Mouse (Mus musculus) ES-E14 (cell line): ENCODE results near the gene Tc2n. TPM values are rescaled to one million over a fixed set of nuclear protein-coding genes. Genes with fewer than 3 reads are reported as not detected.
A peak's percentile ranks its signal among the peaks of the same experiment; 100 is the strongest.

Source experiments
- DNase-seq: peaks from one replicate; pipeline ENCODE4 v3.0.0-alpha.2; 2013; ENCODE audit warnings: low read depth, low spot score
- H3K27ac ChIP-seq: 2 replicates; pipeline ENCODE4 v1.5.1; 2012; ENCODE audit warnings: low read depth, mild to moderate bottlenecking, low read length, moderate library complexity, mixed read lengths; ENCODE audit not compliant: poor library complexity, insufficient read depth, severe bottlenecking
- H3K36me3 ChIP-seq: 2 replicates; pipeline ENCODE4 v1.6.1; 2012; ENCODE audit warnings: mild to moderate bottlenecking, low read length, moderate library complexity, mixed read lengths; ENCODE audit not compliant: control insufficient read depth, poor library complexity, insufficient read depth, severe bottlenecking
- H3K4me1 ChIP-seq, 2 experiments: fragments of 150-350 bp in 1 of 2; sonication (generic) in 1 of 2; 2 replicates each; pipeline ENCODE4 v1.6.1; 2012; ENCODE audit warnings: low read length in 2 of 2, mild to moderate bottlenecking in 1 of 2, mixed read lengths in 1 of 2; ENCODE audit not compliant: control insufficient read depth in 2 of 2, insufficient read depth in 2 of 2, poor library complexity in 1 of 2
- H3K4me3 ChIP-seq, 2 experiments: fragments of 150-350 bp in 1 of 2; sonication (generic) in 1 of 2; 2 replicates each; pipeline ENCODE4 v1.5.1; 2012; ENCODE audit warnings: low read length in 2 of 2, low read depth in 1 of 2, mild to moderate bottlenecking in 1 of 2, mixed read lengths in 1 of 2; ENCODE audit not compliant: insufficient read depth in 1 of 2, poor library complexity in 1 of 2, severe bottlenecking in 1 of 2
- H3K9ac ChIP-seq: 2 replicates; pipeline ENCODE4 v1.6.1; 2012; ENCODE audit warnings: low read depth, mild to moderate bottlenecking, low read length, mixed read lengths; ENCODE audit not compliant: poor library complexity, insufficient read depth, severe bottlenecking
- H3K9me3 ChIP-seq: fragments of 150-350 bp; sonication (generic); 2 replicates; pipeline ENCODE4 v1.6.1; 2012; ENCODE audit warnings: low read depth, mild to moderate bottlenecking, low read length; ENCODE audit not compliant: control insufficient read depth, insufficient read depth
- CHD2 ChIP-seq: IDR thresholded peaks from 2 replicates; pipeline ENCODE4 v1.6.1; 2014; ENCODE audit warnings: mild to moderate bottlenecking, low read depth, low read length, inconsistent platforms
- HCFC1 ChIP-seq: IDR thresholded peaks from 2 replicates; pipeline ENCODE4 v1.6.1; 2012; ENCODE audit warnings: low read length, inconsistent platforms, borderline replicate concordance; ENCODE audit not compliant: insufficient read depth
- MAFK ChIP-seq: IDR thresholded peaks from 2 replicates; pipeline ENCODE4 v1.6.1; 2014; ENCODE audit warnings: mild to moderate bottlenecking, low read depth, low read length, inconsistent platforms; ENCODE audit not compliant: insufficient read depth
- ZC3H11A ChIP-seq: IDR thresholded peaks from 2 replicates; pipeline ENCODE4 v1.6.1; 2012; ENCODE audit warnings: low read depth, mild to moderate bottlenecking, inconsistent platforms, low read length, borderline replicate concordance
- ZNF384 ChIP-seq: IDR thresholded peaks from 2 replicates; pipeline ENCODE4 v1.6.1; 2012; ENCODE audit warnings: low read depth, low read length, inconsistent platforms
- in situ Hi-C, 2 experiments: fragments of 600-800 bp; cut with MboI; formaldehyde crosslinking; loops; one replicate each; pipeline ENCODE4 v1.15.1; 2025; ENCODE audit warnings: low sequenced_read_pairs in 2 of 2, inconsistent platforms in 1 of 2; ENCODE audit not compliant: unreplicated experiment in 2 of 2
- total RNA-seq: library from RNA; depleted of rRNA; stranded (reverse); fragments of 300-350 nt; gene quantifications from 2 replicates; pipeline ENCODE4 v1.2.3, GENCODE M21; 2012

The Tc2n gene
- total RNA-seq, 1 experiment = 0.36 TPM

- no peak overlapping the region for H3K4me3 ChIP-seq
- DNase-seq = no peak
- no peaks in the 10 kb centered on the region for H3K9me3 ChIP-seq
- no peaks in the 10 kb centered on the region for H3K36me3 ChIP-seq
- in situ Hi-C loops = no loop called here
- no peaks in the 10 kb centered on the region for H3K4me1 ChIP-seq
- no peak for TF ChIP-seq MAFK
- TF ChIP-seq ZNF384 = no peak
- TF ChIP-seq HCFC1 = no peak
- TF ChIP-seq ZC3H11A = no peak
- no peak for TF ChIP-seq CHD2
- H3K9ac ChIP-seq = no peak overlapping the region
- no peak overlapping the region for H3K27ac ChIP-seq
Observed at GRCm38 (mm10) chr12:101740486-101740885, 22.2 kb upstream of the Tc2n start.

- in situ Hi-C loops = no loop called here
- no peaks in the 10 kb centered on the region for H3K9me3 ChIP-seq
- no peak overlapping the region for H3K9ac ChIP-seq
- no peak overlapping the region for H3K27ac ChIP-seq
- no peak for TF ChIP-seq CHD2
- TF ChIP-seq ZC3H11A = no peak
- TF ChIP-seq ZNF384 = no peak
- no peak for TF ChIP-seq HCFC1
- no peak for TF ChIP-seq MAFK
- H3K4me3 ChIP-seq = no peak overlapping the region
- no peaks in the 10 kb centered on the region for H3K36me3 ChIP-seq
- H3K4me1 ChIP-seq = no peaks in the 10 kb centered on the region
- no peak for DNase-seq
Observed at GRCm38 (mm10) chr12:101740045-101740444, 21.7 kb upstream of the Tc2n start.

GRCm38 (mm10) chr12:101718755-101719150 lies 430 bp upstream of the Tc2n start:
- TF ChIP-seq ZNF384 = no peak
- TF ChIP-seq CHD2 = no peak
- no peak for TF ChIP-seq MAFK
- no peak for TF ChIP-seq ZC3H11A
- no peak for TF ChIP-seq HCFC1
- Histone ChIP-seq H3K9ac (no peak overlapping the region), H3K4me1 (peaks cover 0 to 2% of the 10 kb centered on the region in 2 experiments; a peak in 1 of 4 replicates), H3K4me3 (peak overlapping the region; percentile 65 to 75), H3K27ac (no peak overlapping the region), H3K9me3 (no peaks in the 10 kb centered on the region), H3K36me3 (no peaks in the 10 kb centered on the region)
- in situ Hi-C loops = no loop called here
- DNase-seq = peak; percentile 83

- DNase-seq = no peak
- Histone ChIP-seq H3K4me1 (no peaks in the 10 kb centered on the region), H3K9ac (no peak overlapping the region), H3K27ac (no peak overlapping the region), H3K9me3 (no peaks in the 10 kb centered on the region), H3K4me3 (no peak overlapping the region), H3K36me3 (no peaks in the 10 kb centered on the region)
- TF ChIP-seq CHD2 (no peak), ZNF384 (no peak), HCFC1 (no peak), MAFK (no peak), ZC3H11A (no peak)
- in situ Hi-C loops = no loop called here
Observed at GRCm38 (mm10) chr12:101699176-101699575, 19.1 kb downstream of the Tc2n start.

GRCm38 (mm10) chr12:101696521-101696920 lies 21.8 kb downstream of the Tc2n start:
- TF ChIP-seq HCFC1 = no peak
- no peak for TF ChIP-seq ZC3H11A
- TF ChIP-seq CHD2 = no peak
- no peak for TF ChIP-seq ZNF384
- TF ChIP-seq MAFK = no peak
- H3K4me3 ChIP-seq = no peak overlapping the region
- no peaks in the 10 kb centered on the region for H3K36me3 ChIP-seq
- H3K27ac ChIP-seq = no peak overlapping the region
- in situ Hi-C loops = no loop called here
- H3K9ac ChIP-seq = no peak overlapping the region
- H3K4me1 ChIP-seq = no peaks in the 10 kb centered on the region
- no peak for DNase-seq
- H3K9me3 ChIP-seq = no peaks in the 10 kb centered on the region
